Mouse (Mus musculus): ENCODE results near the gene Arhgap31.

Gene Arhgap31

GRCm38 (mm10) chr16:38712581-38713403 lies at the start of gene Arhgap31:
Gene Arhgap31, minus strand, starts transcription at chr16:38713274.
- CTCF ChIA-PET: interaction anchor here (0.6 to 1.1 kb wide), 5 partner anchors 53 to 457 kb away, joined by 3 to 4 read pairs (median 3); no protein-coding TSS in a partner anchor
- POLR2A ChIA-PET: interaction anchor here in 3 of 4 experiments (0.6 to 0.8 kb wide), 3 partner anchors 9 to 521 kb away, joined by 3 to 5 read pairs (median 5); no protein-coding TSS in a partner anchor

GRCm38 (mm10) chr16:38762401-38762800 lies 49.3 kb upstream of the Arhgap31 start:
- CTCF ChIA-PET: no interaction called here

GRCm38 (mm10) chr16:38761972-38762371 lies 48.9 kb upstream of the Arhgap31 start:
- ChIA-PET POLR2A (no interaction called here), CTCF (interaction anchor here in 1 of 4 experiments (0.5 kb wide), 1 partner anchor 300 kb away, joined by 3 read pairs; no protein-coding TSS in a partner anchor)

More at GRCm38 (mm10) chr16:38762401-38762800, 49.3 kb upstream of the Arhgap31 start:
- POLR2A ChIA-PET: no interaction called here

GRCm38 (mm10) chr16:38760834-38761375 lies 47.8 kb upstream of the Arhgap31 start:
- ChIA-PET CTCF (no interaction called here), POLR2A (interaction anchor here in 1 of 4 experiments (0.8 kb wide), 1 partner anchor 82 kb away, joined by 3 read pairs; no protein-coding TSS in a partner anchor)

GRCm38 (mm10) chr16:38760239-38760638 lies 47.2 kb upstream of the Arhgap31 start:
- CTCF ChIA-PET: no interaction called here
- POLR2A ChIA-PET: interaction anchor here in 1 of 4 experiments (0.8 kb wide), 1 partner anchor 81 kb away, joined by 3 read pairs; no protein-coding TSS in a partner anchor

GRCm38 (mm10) chr16:38758104-38758861 lies 45.2 kb upstream of the Arhgap31 start:
- POLR2A ChIA-PET: interaction anchor here in 1 of 4 experiments (1.2 kb wide), 2 partner anchors 16 to 30 kb away, joined by 3 to 5 read pairs; no protein-coding TSS in a partner anchor
- CTCF ChIA-PET: interaction anchor here in 1 of 4 experiments (0.5 to 1.0 kb wide), 3 partner anchors 13 to 126 kb away, joined by 3 read pairs; partner anchors contain the start of gene B4galt4

- ChIA-PET POLR2A (interaction anchor here in 1 of 4 experiments (1.2 kb wide), 2 partner anchors 15 to 31 kb away, joined by 3 to 5 read pairs; no protein-coding TSS in a partner anchor), CTCF (interaction anchor here in 1 of 4 experiments (0.5 to 1.0 kb wide), 3 partner anchors 12 to 125 kb away, joined by 3 read pairs; partner anchors contain the start of gene B4galt4)
These were observed 44.6 kb upstream of the Arhgap31 start for GRCm38 (mm10) chr16:38757626-38758025.

GRCm38 (mm10) chr16:38756572-38756971 lies 43.5 kb upstream of the Arhgap31 start:
- ChIA-PET POLR2A (interaction anchor here in 1 of 4 experiments (0.6 to 0.7 kb wide), 2 partner anchors 14 to 35 kb away, joined by 3 to 6 read pairs; no protein-coding TSS in a partner anchor), CTCF (interaction anchor here in 2 of 4 experiments (0.6 kb wide), 3 partner anchors 146 to 189 kb away, joined by 3 to 18 read pairs (median 4); no protein-coding TSS in a partner anchor)

GRCm38 (mm10) chr16:38756177-38756503 lies 43.1 kb upstream of the Arhgap31 start:
- CTCF ChIA-PET: no interaction called here
- POLR2A ChIA-PET: interaction anchor here in 1 of 4 experiments (0.6 to 0.7 kb wide), 2 partner anchors 13 to 35 kb away, joined by 3 to 6 read pairs; no protein-coding TSS in a partner anchor

GRCm38 (mm10) chr16:38755452-38756176 lies 42.5 kb upstream of the Arhgap31 start:
- ChIA-PET CTCF (interaction anchor here in 1 of 4 experiments (0.6 kb wide), 1 partner anchor 275 kb away, joined by 4 read pairs; no protein-coding TSS in a partner anchor), POLR2A (no interaction called here)

- POLR2A ChIA-PET: interaction anchor here in 3 of 4 experiments (0.6 to 1.4 kb wide), 3 partner anchors 12 to 168 kb away, joined by 3 read pairs; partner anchors contain the start of gene B4galt4 (in 1 of the 3)
- CTCF ChIA-PET: no interaction called here
These were observed 40.6 kb upstream of the Arhgap31 start for GRCm38 (mm10) chr16:38753631-38754030.

GRCm38 (mm10) chr16:38750803-38751202 lies 37.7 kb upstream of the Arhgap31 start:
- ChIA-PET POLR2A (interaction anchor here in 1 of 4 experiments (0.7 kb wide), 1 partner anchor 248 kb away, joined by 3 read pairs; no protein-coding TSS in a partner anchor), CTCF (no interaction called here)

- ChIA-PET POLR2A (interaction anchor here in 1 of 4 experiments (0.5 kb wide), 1 partner anchor 35 kb away, joined by 3 read pairs; no protein-coding TSS in a partner anchor), CTCF (interaction anchor here in 1 of 4 experiments (0.7 kb wide), 1 partner anchor 373 kb away, joined by 4 read pairs; no protein-coding TSS in a partner anchor)
These were observed 31.0 kb upstream of the Arhgap31 start for GRCm38 (mm10) chr16:38743941-38744673.

- CTCF ChIA-PET: interaction anchor here in 2 of 4 experiments (1.1 kb wide), 2 partner anchors 15 to 63 kb away, joined by 3 read pairs; no protein-coding TSS in a partner anchor
- POLR2A ChIA-PET: interaction anchor here in 3 of 4 experiments (0.6 to 1.2 kb wide), 5 partner anchors 10 to 769 kb away, joined by 3 to 6 read pairs (median 3); no protein-coding TSS in a partner anchor
These were observed 29.6 kb upstream of the Arhgap31 start for GRCm38 (mm10) chr16:38742659-38743131.

- ChIA-PET CTCF (interaction anchor here in 3 of 4 experiments (0.6 to 1.1 kb wide), 3 partner anchors 15 to 823 kb away, joined by 3 to 5 read pairs (median 3); no protein-coding TSS in a partner anchor), POLR2A (interaction anchor here in 3 of 4 experiments (0.5 to 1.2 kb wide), 8 partner anchors 9 to 769 kb away, joined by 3 to 6 read pairs (median 3); no protein-coding TSS in a partner anchor)
These were observed 29.1 kb upstream of the Arhgap31 start, which contains the start of gene B4galt4 for GRCm38 (mm10) chr16:38742113-38742658. Gene B4galt4, plus strand, starts transcription at chr16:38742264.
